ENCODE assay signal across 38 mouse cellular contexts in genomic region chr17:48256575-48256974, GRCm38 (mm10). TPM values are rescaled to one million over a fixed set of nuclear protein-coding genes. Genes with fewer than 3 reads are reported as not detected.
"Had no signal": no experiment of that assay in that cellular context is flagged by ENCODE, and none has a peak within 500 bp of the region (broad histone marks: within the 10 kb centered on the region; RNA-seq: fewer than 3 reads in every experiment).

No protein-coding gene starts in this region.

- H3K4me2 ChIP-seq: heart, embryonic 11.5 days; heart, embryonic 12.5 days; heart, embryonic 13.5 days; heart, embryonic 15.5 days; hindbrain, embryonic 12.5 days; hindbrain, embryonic 13.5 days; hindbrain, embryonic 14.5 days; hindbrain, embryonic 15.5 days; kidney, embryonic 15.5 days had no signal

- ATAC-seq: hindbrain, embryonic 16.5 days; hindbrain, postnatal 0 days; inflammation-experienced regulatory T-cells, adult 6 months had no signal

- H3K4me3 ChIP-seq: heart, embryonic 10.5 days; heart, embryonic 12.5 days; heart, embryonic 13.5 days; heart, embryonic 15.5 days; hindbrain, embryonic 10.5 days; hindbrain, embryonic 12.5 days; hindbrain, embryonic 13.5 days; hindbrain, embryonic 15.5 days; kidney, embryonic 15.5 days; layer of hippocampus, adult 2 months; left cerebral cortex, adult 2 months had no signal

- H3K4me1 ChIP-seq: heart, embryonic 10.5 days; heart, embryonic 12.5 days; heart, embryonic 13.5 days; heart, embryonic 15.5 days; hindbrain, embryonic 12.5 days; hindbrain, embryonic 13.5 days; hindbrain, embryonic 15.5 days; kidney, embryonic 15.5 days had no signal

- H3K27ac ChIP-seq: heart, embryonic 10.5 days; heart, embryonic 13.5 days; heart, embryonic 15.5 days; hindbrain, embryonic 10.5 days; hindbrain, embryonic 12.5 days; hindbrain, embryonic 13.5 days; hindbrain, embryonic 14.5 days; hindbrain, embryonic 15.5 days; hindbrain, postnatal 0 days; kidney, embryonic 15.5 days; kidney, postnatal 0 days; layer of hippocampus, adult 2 months; left cerebral cortex, adult 2 months had no signal

- H3K9ac ChIP-seq: heart, embryonic 12.5 days; heart, embryonic 13.5 days; heart, embryonic 15.5 days; hindbrain, embryonic 12.5 days; hindbrain, embryonic 13.5 days; hindbrain, embryonic 14.5 days; hindbrain, embryonic 15.5 days; kidney, embryonic 15.5 days had no signal

- H3K27me3 ChIP-seq: heart, embryonic 12.5 days; heart, embryonic 13.5 days; heart, embryonic 15.5 days; hindbrain, embryonic 12.5 days; hindbrain, embryonic 13.5 days; hindbrain, embryonic 15.5 days; kidney, embryonic 15.5 days had no signal

- DNase-seq: heart, postnatal 10 days; heart, postnatal 14 days; heart, postnatal 36 days; heart, postnatal 4 days; kidney, adult 11 months; kidney, adult 18-20 months; kidney, adult 2 months; kidney, adult 8-10 months; kidney, adult 9 months; kidney, postnatal 10 days; kidney, postnatal 14 days; kidney, postnatal 25 days; kidney, postnatal 36 days; kidney, postnatal 4 days; layer of hippocampus, adult 9-11 months; layer of hippocampus, postnatal 36 days had no signal

- H3K36me3 ChIP-seq: heart, embryonic 10.5 days; heart, embryonic 12.5 days; heart, embryonic 13.5 days; heart, embryonic 15.5 days; hindbrain, embryonic 10.5 days; hindbrain, embryonic 12.5 days; hindbrain, embryonic 13.5 days; hindbrain, embryonic 15.5 days; kidney, embryonic 15.5 days had no signal

RNA-seq across cellular contexts. Expression of gene Treml4, which starts 7.5 kb away (rescaled TPM):
- polyA plus RNA-seq: hindbrain, embryonic 10.5 days; hindbrain, embryonic 12.5 days; hindbrain, embryonic 13.5 days had no signal

RNA-seq across cellular contexts. Expression of gene Trem3, which starts 9.0 kb away (rescaled TPM):
- polyA plus RNA-seq: heart, embryonic 10.5 days; heart, embryonic 11.5 days; heart, embryonic 12.5 days; heart, embryonic 13.5 days; heart, embryonic 14.5 days; heart, embryonic 16.5 days; hindbrain, embryonic 10.5 days; hindbrain, embryonic 11.5 days; hindbrain, embryonic 12.5 days; hindbrain, embryonic 13.5 days; hindbrain, embryonic 14.5 days; hindbrain, embryonic 15.5 days; hindbrain, embryonic 16.5 days; hindbrain, postnatal 0 days; inflammation-experienced regulatory T-cells, adult 6 months; kidney, embryonic 14.5 days; kidney, embryonic 15.5 days had no signal

RNA-seq across cellular contexts. Expression of gene Trem1, which starts 24.0 kb away (rescaled TPM):
- polyA plus RNA-seq: hindbrain, embryonic 10.5 days; hindbrain, embryonic 11.5 days; hindbrain, embryonic 13.5 days; hindbrain, embryonic 14.5 days; hindbrain, embryonic 15.5 days; hindbrain, embryonic 16.5 days; inflammation-experienced regulatory T-cells, adult 6 months; kidney, embryonic 14.5 days had no signal

RNA-seq across cellular contexts. Expression of gene Treml2, which starts 42.7 kb away (rescaled TPM):
- polyA plus RNA-seq: heart, postnatal 0 days; hindbrain, embryonic 16.5 days; kidney, embryonic 14.5 days had no signal

RNA-seq across cellular contexts. Expression of gene B430306N03Rik, which starts 59.4 kb away (rescaled TPM):
- polyA plus RNA-seq: hindbrain, embryonic 11.5 days; hindbrain, embryonic 12.5 days; hindbrain, postnatal 0 days had no signal
